Mouse (Mus musculus) c-Kit-positive CD71-positive TER-119-negative erythroid progenitor cells, embryonic 14.5 days (primary cell): Measurements from ENCODE around the gene Nobox.

Source experiments
- DNase-seq: peaks from one replicate; pipeline ENCODE4 v3.0.0-alpha.2; 2013; ENCODE audit warnings: low read depth

Gene Nobox

DNA sequence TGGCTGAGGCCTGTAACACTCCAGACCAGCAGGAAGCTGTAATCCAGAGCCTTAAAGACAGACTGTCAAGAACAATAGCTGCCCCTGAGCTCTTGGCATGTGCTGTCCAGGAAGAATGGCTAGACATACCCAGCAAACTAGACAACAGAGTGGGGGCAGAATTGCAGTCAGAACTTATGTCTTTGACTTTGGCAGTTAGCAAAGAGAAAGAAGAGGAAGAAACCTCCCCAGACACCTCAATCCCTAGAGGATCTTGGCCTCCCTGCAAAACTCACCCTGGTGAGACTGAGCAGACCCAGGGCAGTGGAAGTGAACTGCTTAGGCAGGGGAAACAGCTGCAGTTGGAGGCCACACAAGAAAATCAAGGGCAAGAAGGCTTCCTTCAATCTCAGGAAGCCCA, 36.8 kb downstream of the Nobox start:
- DNase-seq: no peak

DNA sequence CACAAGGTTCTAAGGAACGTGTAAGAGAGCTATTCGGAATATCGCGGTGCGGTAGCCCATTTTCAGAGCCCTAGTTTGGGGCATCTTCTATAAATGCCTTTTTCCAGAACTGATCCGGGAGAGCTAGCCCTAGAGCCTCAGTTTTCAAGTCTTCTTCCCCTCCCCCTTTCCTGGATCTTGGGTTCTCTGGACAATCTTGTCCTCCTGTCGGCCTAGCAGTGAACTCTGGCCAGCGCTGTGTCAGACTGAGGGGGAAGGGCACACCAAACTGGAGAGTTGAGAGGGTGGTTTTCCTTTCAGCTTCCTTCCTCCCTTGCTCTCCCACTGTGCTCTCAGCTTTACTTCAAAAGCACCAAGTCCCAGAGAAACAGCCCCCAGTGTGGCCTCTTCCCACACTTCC, 43.0 kb downstream of the Nobox start:
- no peak for DNase-seq

DNA sequence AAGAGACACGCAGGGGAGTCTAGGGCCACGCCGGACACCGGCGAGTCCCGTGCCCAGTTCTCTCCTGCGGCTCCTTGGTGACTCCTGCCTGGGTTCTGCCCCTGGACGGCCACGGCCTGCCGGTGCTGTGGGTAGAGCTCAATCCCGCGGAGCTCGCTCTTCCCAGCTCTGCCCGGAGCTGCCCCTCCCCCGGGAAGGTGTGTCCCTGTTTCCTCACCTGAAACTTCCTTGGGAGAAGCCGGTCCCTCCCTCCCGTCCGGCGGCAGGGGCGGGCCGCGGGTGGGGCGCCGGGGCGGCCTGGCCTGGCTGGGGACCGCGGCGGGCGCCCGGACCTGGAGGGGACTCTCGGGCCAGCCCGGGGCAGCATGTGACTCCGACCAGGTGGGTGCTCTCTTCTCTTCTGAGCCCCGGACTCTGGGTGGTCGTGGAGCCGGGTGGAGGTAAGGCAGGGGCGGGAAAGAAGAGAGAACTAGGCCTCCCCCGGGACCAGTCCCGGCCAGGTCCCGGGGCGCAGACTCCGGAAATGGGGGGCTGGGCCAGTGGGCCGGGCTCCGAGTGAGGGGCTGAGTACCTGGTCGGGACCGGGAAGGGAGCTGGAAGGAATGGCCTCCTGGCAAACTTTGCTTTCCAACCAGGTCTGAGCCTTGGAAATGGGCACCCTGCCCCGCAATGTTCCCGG, 43.9 kb downstream of the Nobox start, which contains the start of gene Arhgef5:
TSS of gene Arhgef5 (plus strand) at position 220 of the 679 bp plus-strand sequence.
- DNase-seq: no peak

DNA sequence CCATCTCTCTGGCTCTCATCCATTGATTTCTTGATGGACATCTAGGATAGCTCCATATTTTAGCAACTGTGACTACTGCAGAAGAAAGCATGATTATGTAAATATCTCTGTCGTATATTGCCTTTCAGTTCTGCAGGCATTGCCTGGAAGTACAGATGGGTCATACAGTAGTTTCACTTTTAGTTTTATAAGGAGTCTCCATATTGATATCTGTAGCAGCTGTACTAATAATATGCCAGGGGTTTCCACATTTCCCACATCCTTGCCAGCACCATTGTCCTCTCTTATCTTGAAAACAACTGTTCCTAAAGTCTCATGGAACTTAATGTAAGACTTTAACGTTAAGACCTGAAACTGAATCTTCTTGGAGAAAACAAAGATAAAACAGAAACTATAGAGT, 48.6 kb downstream of the Nobox start:
- no peak for DNase-seq

DNA sequence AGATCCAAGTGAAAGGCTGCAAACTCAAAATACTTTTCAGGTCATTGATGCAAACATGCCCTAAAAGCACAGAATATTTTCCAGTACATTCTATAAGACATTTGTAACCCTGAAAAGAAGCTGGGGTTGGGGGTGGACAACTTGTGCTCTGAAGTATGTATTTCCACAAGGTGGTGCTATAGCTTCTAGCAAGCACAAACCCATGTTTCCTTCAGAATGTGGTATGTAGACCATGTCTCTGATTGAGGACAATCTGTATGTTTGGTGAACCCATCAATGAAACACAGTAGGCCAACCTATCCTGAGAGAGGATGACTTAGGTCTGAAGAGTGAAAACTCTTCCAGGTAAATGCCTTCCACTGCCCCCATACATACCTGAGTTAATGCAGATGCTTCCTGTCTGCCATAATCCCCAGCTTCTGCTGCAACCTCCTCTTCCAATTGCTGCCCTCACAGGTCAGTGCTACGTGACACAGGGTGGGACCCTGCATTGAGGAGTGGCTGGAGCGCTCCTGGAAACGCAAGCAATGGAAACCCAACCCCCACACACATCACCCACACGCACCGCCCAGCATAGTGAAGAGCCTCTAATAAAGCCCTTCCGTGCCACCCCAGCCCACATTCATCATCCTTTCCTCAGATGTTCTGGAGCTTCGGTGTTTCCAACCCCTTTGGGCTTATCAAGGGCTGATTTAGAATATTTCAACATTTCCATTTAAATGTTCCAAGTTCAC, 55.0 kb downstream of the Nobox start:
- DNase-seq: no peak
